Mouse (Mus musculus) testis, postnatal 10 days (tissue): ENCODE data around the gene Sema4d.
"Not testable (repeated sequence)": the region's sequence is repeated elsewhere in the genome, so short reads cannot be mapped to it uniquely, and the experiment has no call there.

Experiments
- DNase-seq: peaks from one replicate; pipeline ENCODE4 v3.0.0; 2021; ENCODE audit warnings: low spot score

The Sema4d gene

DNA sequence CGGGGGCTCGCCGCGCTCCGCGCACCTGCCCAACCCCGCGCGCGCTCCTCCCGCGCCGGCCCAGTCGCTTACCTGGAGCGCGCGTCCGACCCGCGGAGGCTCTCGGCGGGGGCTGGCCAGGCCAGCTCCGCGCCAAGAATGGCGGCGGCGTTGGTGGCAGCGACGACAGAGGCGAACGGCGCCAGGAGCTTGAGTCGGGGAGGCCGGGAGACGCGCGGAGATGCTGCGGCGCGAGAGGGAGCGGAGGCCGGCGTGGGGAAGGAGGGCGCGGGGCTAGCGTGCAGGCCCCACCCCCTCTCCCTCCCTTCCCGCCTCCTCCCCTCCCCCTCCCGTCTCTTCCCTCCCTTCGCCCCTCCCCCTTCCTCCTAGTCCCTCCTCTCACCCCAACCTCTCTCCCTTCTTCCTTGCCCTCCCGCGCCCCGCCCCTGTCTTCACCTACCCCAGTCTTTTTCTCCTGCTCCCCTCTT lies at the start of gene Sema4d:
Gene Sema4d (minus strand): TSS at position 323 of the 467 bp plus-strand sequence.
- DNase-seq: peak; percentile 77

DNA sequence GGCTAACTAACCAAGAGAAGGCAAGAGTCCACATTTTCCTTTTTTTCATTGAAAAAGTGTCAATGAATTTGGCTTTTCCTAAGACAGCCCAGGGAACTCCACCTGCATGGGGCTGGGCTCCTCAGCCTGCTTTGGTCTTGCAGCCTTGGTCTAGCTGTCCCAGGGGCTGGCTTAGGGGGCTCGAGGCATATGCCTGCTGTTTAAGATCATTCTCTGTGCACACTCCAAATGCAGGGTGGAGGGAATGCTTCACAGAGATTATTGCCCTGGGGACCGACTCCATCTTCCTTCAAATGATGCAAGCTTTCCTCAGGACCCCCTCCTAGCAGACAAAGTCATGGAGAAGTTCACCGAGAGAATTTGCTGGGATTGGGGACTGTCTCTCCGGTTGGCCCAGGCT lies 49.8 kb upstream of the Sema4d start:
- no peak for DNase-seq

DNA sequence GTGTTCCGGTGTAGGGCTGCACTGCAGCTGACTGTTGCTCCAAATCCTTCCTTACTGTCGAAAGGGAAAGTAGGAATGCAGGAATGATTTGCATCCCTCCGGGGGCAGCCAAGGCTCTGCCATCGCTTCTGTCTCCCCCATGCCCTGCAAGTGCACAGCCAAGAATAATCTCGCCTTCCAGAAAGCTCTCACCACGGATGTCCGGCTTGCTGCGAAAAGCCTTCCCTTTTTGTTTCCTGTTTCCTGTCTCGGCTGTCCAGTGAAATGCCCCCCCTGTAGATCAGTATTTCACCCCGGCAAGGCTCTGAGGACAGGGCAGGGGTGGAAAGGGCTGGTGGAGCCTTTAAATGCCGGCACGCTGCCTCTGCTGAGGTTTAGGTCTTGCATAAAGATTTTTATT lies 49.2 kb upstream of the Sema4d start:
- DNase-seq: no peak

DNA sequence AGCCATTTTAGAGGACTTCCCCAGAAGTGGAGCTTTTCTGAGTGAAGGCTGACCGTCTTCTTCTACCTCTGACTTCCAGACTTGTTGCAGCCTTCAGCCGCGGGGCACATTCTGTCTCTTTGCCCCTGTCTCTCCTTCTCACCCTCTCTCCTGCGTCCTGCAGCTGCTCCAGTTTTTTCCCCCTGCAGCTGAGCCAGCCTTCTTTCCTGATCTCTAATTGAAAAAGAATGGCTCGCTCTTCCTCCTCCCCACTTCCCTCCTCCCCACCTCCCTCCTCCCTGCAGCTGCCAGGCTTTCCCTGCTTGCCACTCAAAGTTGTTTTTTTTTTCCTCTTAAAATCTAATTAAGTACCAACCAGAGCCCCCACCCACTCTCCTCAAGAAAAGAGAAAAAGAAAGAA lies 48.6 kb upstream of the Sema4d start:
- no peak for DNase-seq

DNA sequence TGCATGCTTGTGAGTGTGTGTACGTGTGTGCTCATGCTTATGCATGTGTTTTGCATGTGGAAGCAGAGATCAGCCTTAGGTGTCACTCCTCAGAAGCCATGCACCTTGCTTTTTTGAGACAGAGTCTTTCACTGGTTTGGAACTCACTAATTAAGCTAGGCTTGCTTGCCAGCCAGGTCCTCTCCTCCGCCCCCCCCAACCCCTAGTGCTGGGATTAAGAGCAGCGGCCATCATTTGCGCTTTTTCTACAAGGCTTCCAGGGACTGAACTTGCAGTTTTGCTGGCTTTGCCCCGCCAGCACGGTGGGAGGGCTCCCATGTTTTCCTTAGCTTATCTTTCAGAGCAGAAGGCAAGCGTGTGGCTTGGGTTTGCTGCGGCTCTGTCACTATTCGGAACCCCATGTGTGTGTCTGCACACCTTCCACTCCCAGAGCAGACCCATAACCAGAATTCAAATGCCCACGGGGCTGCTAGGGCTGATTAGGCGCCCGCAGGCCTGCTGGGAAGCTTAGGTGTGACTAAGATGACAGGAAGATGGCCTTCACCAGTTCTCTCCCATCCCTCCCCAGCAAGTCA lies 48.1 kb upstream of the Sema4d start:
- DNase-seq: no peak

DNA sequence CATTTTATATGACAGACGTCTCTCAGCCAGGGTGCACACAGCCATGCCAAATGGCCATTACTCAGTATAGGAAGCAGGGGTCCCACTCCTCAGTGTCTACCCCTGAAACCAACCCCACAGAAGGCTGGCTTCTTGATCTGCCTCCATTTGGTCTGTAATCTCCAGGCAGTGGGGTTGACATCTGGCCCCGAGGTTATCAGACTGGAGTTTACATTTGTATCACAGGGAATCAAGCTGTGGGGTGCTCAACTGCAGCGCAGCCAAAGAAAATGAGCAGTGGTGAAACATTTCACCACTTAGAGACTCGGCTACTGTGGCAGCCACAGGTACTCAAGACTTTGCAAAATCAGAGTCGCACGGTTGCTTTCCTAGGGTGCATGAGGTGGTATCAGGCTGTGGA lies 47.2 kb upstream of the Sema4d start:
- DNase-seq: no peak

DNA sequence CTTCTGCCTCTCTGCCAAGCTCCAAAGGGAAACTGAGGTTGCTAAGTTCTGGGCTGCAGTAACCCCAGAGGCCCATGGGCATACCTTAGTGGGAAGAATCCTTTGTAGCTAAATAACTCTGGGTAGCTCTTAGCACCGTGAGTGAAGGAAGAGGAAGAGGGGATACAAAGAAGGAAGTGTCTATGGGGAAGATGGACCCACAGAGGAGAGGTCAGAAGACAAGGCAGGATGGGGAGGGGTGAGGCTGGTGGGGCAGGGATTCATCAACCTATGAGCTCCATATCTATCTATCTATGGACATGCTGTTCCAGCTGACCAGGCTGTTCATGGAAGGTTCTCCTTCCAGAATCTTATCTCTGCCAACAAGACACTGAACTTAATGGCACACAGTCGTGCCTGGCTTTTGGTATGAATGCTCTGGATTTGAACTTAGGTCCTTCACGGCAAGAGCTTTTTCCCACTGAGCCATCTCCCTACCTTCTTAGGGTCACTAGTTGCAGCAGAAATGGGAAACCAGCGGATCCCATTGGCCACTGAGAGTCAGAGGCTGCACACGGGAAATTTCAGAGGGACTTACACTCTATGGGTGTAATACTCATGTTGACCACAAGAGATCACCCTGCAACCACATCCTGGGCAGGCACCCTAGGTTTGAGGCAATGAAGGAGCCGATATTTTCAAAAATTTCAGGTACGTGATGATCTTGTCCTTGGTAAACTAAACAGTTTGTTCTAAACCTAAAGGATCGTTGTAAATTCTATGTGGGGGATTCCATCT lies 45.9 kb upstream of the Sema4d start:
- DNase-seq: no peak

DNA sequence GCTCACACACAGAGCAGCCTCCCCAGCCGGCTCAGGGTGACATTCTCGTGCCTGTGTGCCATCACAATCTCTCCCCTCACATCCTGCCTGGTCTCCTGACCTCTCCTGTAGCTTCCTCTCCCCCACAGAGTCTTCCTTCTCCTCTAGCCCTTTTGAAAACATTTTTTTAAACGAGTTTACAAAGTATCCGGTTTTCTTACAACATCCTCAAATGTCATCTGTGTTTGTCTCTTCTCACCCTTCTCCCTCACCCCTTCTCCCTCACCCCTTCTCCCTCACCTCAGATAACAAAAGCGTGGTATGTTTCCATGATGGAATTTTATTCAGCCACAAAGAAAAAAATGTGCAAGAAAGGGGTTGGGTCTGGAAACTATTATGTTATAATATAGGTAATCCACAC lies 43.9 kb upstream of the Sema4d start:
- DNase-seq: no peak

DNA sequence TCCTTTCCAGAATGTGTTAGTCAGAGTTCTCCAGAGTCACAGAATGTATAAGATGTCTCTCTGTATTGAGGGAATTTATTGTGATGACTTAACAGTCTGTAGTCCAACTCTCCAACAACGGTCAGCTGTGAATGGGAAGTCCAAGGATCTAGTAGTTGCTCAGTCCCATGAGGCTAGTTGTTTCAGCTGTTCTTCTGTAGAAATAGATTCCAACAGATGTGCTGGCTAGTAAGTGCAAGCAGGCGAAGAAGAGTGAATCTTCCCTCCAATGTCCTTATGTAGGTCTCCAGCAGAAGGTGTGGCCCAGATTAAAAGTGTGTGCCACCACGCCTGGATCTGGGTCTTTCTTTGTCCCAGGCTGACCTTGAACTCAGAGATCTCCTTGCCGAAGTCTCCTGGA lies 41.7 kb upstream of the Sema4d start:
- DNase-seq: not testable (repeated sequence)

DNA sequence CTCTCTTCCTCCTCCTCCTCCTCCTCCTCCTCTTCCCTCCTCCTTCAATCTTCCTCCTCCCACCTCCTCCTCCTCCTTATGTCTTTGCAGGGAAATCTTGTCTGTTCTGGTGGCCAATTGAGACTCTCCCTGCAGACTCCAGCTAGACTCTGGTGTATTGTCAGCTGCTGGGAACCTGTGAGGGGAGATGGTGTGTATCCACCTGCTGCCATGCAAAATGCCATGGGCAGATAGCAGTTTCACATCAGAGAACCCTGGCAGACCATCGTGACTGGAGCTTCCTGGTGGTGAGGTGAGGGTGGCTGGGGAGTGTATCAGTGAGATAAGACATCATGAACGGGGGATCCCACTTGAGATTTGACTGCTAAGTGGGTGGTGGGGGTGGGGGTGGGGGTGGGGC lies 41.0 kb upstream of the Sema4d start:
- no peak for DNase-seq

DNA sequence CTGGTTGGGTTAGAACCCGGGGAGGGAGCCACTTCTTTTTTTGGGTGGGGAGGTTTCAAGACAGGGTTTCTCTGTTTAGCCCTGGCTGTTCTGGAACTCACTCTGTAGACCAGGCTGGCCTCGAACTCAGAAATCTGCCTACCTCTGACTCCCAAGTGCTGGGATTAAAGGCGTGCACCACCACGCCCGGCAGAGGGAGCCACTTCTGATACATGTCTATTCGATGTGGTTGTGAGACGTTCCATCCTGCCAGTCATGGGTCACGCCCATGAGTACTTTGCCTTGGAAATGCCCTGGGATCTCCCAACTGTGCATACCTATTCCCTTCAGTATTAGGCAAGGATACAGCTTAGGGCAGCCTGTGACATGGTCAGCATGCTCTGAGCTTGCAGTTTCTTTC lies 40.5 kb upstream of the Sema4d start:
- not testable (repeated sequence) for DNase-seq

DNA sequence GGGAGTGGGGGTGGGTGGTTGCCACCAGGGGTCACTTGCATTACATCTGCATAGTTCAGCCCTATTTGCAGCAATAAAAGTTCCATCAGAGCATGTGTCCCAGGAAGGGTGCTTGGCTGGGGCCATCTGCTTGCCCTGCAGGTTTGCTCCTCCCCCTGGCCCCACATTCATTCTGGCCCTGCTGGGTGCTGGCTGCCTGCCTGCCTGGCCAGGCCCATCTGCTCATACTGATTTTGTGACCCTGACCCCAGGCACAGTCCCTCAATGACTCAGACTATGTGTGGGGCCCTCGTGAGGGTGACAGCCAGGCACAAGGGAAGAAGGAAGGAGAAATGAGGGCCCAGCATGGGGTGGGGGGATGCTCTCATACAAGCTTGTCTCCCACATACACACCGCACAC lies 40.1 kb upstream of the Sema4d start:
- no peak for DNase-seq

DNA sequence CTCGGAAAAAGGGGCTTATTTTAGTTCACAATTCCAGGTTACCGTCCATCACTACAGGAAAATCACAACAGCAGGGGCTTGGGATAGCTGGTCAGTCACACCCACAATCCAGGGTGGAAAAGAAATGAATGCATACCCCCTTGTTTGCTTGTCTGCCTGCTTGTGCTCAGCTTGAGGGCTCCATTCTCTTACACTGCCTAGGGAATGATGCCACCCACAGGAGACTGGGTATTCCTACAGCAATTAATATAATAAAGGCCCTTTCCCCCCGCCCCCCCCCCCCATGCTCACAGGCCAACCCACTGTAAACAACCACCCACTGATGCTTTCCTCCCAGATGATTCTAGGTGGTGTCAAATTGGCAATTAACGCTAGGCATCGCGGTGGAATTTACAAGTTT lies 38.9 kb upstream of the Sema4d start:
- DNase-seq: no peak

DNA sequence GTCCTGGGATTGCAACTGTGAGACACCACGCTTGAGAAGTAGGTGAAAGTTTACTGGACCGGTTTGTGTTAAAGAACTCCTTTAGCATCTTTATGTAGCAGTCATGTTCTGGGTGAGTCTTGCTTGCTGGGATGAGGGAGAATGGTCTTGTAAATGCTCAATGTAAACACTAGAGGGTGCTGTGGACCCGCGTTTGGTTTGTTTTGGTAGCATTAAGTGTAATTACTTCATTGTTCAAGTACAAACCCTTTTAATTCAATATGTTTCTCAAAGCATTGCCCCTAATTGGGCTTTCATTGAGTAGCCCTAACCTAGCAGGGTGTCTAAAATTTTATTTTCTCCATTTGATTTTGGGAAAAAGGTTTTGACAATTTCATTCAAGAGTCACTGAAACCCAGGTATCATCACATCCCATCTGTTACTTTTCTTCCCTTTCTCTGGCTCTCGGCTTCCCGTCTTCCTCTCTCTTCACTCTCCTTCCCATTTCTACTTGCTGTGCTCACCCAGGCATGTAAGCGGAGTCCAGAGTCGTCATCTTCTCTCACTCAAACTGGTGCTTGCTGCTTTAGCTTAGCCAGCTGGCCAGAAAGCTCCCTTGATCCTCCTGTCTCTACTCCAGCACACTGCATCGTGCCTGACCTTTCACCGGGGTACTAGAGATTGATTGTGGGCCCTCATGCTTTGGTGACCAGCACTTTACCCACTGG lies 37.4 kb upstream of the Sema4d start:
- DNase-seq: no peak

DNA sequence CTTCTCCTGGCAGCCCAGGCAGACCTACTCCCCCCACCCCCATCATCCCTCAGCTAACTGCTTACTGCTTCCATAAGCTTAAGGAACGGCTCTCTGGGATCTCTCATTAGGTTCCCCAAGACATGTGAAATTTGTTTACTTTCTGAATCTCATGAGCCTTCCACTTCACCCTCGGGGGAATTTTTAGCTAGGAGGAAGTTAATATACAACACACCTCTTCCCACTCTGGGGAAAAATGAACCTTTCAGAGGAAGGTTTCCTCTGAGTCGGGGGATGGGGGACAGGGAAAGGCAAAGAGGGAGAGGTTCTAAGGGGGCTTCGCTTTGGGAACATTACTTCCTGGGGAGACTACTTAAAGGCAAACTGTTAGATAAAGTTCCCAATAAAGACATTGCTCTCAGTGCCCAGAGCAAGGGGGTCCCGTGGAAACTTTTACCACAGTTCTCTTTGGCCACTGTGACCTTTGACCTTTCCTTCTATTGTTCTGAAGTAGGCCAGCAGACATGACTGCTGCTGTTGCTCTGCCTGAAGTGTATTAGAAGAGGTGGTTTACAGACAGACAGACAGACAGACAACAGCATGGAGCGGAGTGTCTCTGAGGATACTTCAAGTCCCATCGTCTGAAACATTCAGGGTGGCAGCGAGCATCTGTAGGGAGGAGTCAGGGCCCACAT lies 30.4 kb upstream of the Sema4d start:
- DNase-seq: no peak

DNA sequence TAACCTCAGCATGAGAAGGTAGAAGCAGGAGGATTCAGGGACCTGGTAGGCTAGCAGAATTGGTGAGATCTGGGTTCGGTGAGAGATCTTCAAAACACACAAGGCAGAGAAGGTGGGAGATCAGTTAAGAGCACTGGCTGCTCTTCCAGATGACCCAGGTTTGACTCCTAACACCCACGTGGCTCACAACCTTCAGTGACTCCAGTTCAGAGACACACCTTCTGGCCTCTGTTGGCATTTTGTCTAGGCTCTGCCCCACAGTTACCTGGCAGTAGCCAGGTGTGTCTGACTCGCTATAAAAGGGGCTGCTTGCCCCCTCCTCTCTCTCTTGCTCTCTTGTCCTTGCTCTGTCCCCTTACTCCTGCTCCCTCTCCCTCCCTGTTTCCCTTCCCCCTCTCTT lies 28.4 kb upstream of the Sema4d start:
- no peak for DNase-seq

DNA sequence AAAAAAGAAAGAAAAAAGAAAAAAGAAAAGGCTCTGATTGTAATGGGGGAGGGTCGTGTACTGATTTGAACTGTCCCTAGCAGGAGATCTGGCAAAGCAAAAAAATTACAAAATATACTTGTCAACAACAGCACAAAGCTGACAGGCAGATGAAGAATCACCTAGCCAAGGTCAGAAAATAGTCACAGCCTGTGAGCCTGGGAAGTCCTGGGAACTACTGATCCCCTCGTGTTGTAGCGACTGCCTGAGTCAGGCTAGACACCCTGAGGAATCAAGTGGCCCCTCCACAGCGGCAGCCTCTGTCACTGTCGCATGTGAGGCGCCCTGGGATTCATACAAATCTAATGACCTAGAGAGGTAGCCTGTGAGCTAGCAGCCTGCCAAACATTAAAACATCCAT lies 25.8 kb upstream of the Sema4d start:
- no peak for DNase-seq

DNA sequence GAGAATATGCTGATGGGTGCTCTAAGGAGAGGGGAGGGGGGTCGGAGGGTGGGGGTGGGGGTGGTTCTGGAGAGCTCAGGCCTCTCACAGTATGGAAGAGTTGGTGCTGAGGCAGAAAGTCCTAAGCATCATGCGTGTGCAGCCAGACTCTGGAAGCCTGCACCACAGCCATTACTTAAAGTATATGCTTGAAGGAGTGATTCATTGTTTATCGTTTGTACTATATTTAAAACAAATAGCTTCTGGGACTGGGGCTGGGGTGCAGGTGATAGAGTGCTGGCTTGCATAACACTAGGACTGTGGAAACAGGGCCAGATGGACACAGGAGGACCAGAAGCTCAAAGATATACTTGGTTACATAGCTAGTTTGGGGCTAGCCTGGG lies 25.4 kb upstream of the Sema4d start:
- no peak for DNase-seq

DNA sequence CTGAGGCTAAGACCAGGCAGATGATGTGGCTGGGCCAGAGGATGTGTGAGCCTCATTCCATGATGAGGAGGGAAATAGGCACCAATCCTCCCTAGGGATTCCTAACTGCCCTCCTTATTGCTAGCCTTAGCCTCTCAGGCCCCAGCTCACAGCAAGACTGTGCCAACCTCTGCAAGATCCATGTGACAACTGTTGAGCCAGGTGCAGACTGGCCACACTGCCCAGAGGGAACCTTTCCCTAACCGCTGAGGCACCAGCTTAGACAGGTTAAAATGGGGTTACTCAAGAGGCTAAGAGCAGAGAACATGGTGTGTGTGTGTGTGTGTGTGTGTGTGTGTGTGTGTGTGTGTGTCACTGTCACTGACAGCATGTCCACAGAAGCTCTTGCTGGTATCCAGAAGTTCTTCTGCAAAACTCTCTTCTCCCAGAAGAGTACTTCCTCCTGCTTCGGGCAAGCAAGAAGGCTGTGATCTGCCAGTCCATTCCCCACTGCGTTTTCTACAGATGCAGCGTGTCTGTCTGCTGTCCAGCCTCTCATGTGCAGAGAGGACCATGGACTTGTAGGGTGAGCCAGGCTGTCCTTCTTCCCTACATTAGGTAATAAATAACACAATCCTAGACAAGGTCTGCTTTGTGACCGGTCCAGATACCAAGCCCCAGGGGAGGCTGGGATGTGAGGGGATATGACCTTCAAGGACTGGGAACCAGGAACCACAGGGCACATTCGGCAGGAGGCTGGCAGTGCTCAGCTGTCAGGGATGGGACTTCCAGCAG lies 24.8 kb upstream of the Sema4d start:
- no peak for DNase-seq

DNA sequence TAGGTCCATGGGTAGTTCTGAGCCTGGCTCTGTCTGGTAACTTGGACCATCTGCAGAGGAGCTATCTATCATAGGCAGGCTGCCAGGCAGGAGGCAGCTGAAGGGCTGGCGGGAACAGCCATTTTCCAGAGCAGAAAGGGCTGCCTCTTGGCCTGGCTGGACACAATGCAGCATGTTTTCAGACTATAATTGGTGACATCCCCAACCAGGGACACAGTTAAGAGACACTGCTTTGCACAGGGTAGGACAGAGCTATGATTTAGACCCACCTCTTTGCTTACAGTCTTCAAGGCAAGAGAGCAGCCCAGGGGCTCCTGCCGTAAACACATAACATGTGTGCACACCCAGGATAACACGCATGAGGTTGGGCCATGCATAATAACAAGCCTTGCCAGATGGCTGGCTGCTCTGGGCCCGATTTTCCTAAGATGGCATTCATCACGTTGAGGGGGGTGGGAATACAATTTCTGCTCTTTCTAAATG lies 23.1 kb upstream of the Sema4d start:
- DNase-seq: no peak

DNA sequence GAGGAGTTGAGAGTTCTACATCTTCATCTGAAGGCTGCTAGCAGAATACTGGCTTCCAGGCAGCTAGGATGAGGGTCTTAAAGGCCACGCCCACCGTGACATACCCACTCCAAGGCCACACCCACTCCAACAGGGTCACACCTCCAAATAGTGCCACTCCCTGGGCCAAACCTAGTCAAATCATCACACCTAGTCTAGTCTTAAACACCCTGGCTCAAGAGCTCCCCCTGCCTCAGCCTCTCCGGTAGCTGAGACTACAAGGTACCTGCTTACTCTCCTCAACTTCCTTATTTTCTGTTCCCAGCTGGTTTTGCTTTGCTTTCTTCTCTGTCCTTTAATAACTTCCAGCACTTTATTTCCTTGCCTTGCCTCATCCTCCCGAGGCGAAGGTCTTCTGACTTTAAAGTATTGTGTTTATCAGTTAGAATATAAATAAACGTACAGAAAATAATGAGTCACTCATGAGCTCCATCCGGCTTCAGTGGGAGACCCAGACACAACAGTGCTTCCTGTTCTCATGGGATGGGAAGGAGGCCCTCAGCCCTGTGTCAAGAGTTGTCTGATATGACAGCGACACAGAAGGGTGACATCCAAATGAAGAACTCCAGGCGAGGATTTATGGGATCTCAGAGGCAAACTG lies 22.4 kb upstream of the Sema4d start:
- peak; percentile 57 for DNase-seq
